Comparison of ENCODE assay signal across 22 mouse cellular contexts in genomic region chr7:128543148-128543855, GRCm38 (mm10). TPM values are rescaled to one million over a fixed set of nuclear protein-coding genes. Genes with fewer than 3 reads are reported as not detected.
A peak's percentile ranks its signal among the peaks of the same experiment; 100 is the strongest.
DNase-seq lines count a peak whose midpoint lies in the region; ATAC-seq and TF ChIP-seq lines count a peak whose summit lies in the region.
"Had no signal": no experiment of that assay in that cellular context is flagged by ENCODE, and none has a peak within 500 bp of the region (broad histone marks: within the 10 kb centered on the region; RNA-seq: fewer than 3 reads in every experiment).

No protein-coding gene starts in this region.

- WGBS in heart, postnatal 0 days = 70% methylated on average over 14 of the region's 14 CpGs
- 33% methylated on average over 14 of the region's 14 CpGs for WGBS in small intestine, adult 2 months
- WGBS in forebrain, embryonic 14.5 days = 81% methylated on average over 14 of the region's 14 CpGs

- TF ChIP-seq RAD21 in MEL (IDR thresholded peaks at IDR 0.05; ENCODE audit: low read depth, low read length) = no peak

- no peak overlapping the region for H3K9ac ChIP-seq in heart, postnatal 0 days (replicated peaks; ENCODE audit: low read depth, low read length)
- H3K9ac ChIP-seq in MEL (ENCODE audit: control insufficient read depth, low read depth, low read length, poor library complexity, severe bottlenecking) = no peak overlapping the region
- no peak overlapping the region for H3K9ac ChIP-seq in forebrain, embryonic 14.5 days (ENCODE audit: low read length)
- H3K9ac ChIP-seq: hindbrain, embryonic 13.5 days; limb, embryonic 12.5 days; lung, embryonic 14.5 days had no signal

- peaks cover 49% of the 10 kb centered on the region for H3K4me1 ChIP-seq in heart, postnatal 0 days (ENCODE audit: control insufficient read depth, insufficient read depth)
- H3K4me1 ChIP-seq in MEL (ENCODE audit: control insufficient read depth in 1 of 2, insufficient read depth in 2 of 2, low read length in 2 of 2) = no peaks in the 10 kb centered on the region
- H3K4me1 ChIP-seq in small intestine, adult 2 months (ENCODE audit: control insufficient read depth, insufficient read depth, insufficient read length, low read length) = peaks cover 29% of the 10 kb centered on the region
- no peaks in the 10 kb centered on the region for H3K4me1 ChIP-seq in forebrain, embryonic 14.5 days (ENCODE audit: control insufficient read depth, insufficient read depth, low read length)

- H3K27me3 ChIP-seq in heart, postnatal 0 days (ENCODE audit: control insufficient read depth, insufficient read depth, low read length) = no peaks in the 10 kb centered on the region
- no peaks in the 10 kb centered on the region for H3K27me3 ChIP-seq in MEL (ENCODE audit: control insufficient read depth in 1 of 2, insufficient read depth in 2 of 2, low read length in 2 of 2)
- no peaks in the 10 kb centered on the region for H3K27me3 ChIP-seq in small intestine, adult 2 months (ENCODE audit: control insufficient read depth, insufficient read depth, low read length)
- H3K27me3 ChIP-seq in forebrain, embryonic 14.5 days (replicated peaks; ENCODE audit: control insufficient read depth, insufficient read depth, low read length) = no peaks in the 10 kb centered on the region
- H3K27me3 ChIP-seq: limb, embryonic 12.5 days; Patski had no signal

- TF ChIP-seq EP300 in heart, postnatal 0 days (IDR thresholded peaks at IDR 0.05; ENCODE audit: low read depth) = no peak
- no peak for TF ChIP-seq EP300 in MEL (IDR thresholded peaks at IDR 0.05; ENCODE audit: low read depth in 1 of 2, low read length in 2 of 2)

- ATAC-seq in heart, postnatal 0 days (ENCODE audit: insufficient read depth, low read depth) = no peak
- ATAC-seq in forebrain, embryonic 14.5 days = no peak
- ATAC-seq: forebrain, embryonic 16.5 days; Patski had no signal

- peak; percentile 22 for DNase-seq in adrenal gland, adult 2 months
- no peak for DNase-seq in adrenal gland, adult (ENCODE audit: inconsistent age in 2 of 2, low spot score in 1 of 2)
- DNase-seq in heart, postnatal 0 days (ENCODE audit: low spot score) = peak; percentile 2
- DNase-seq in heart, adult 18-20 months = no peak
- DNase-seq in MEL (ENCODE audit: low read depth, low spot score) = no peak
- DNase-seq in forebrain, embryonic 14.5 days (ENCODE audit: low spot score) = no peak
- no peak for DNase-seq in adrenal gland, postnatal 14 days
- DNase-seq: cerebellum, adult 11 months; cerebellum, postnatal 36 days; kidney, adult 11 months; kidney, postnatal 25 days; lung, embryonic 14.5 days; right cerebral cortex, postnatal 25 days; thymus, postnatal 4 days had no signal

- H3K9me3 ChIP-seq in heart, postnatal 0 days (replicated peaks; ENCODE audit: control insufficient read depth, low read length) = no peaks in the 10 kb centered on the region
- H3K9me3 ChIP-seq in MEL (replicated peaks; ENCODE audit: insufficient read depth, low read length) = no peaks in the 10 kb centered on the region
- H3K9me3 ChIP-seq in forebrain, embryonic 14.5 days (replicated peaks; ENCODE audit: control insufficient read depth, low read length) = no peaks in the 10 kb centered on the region
- H3K9me3 ChIP-seq: embryonic facial prominence, embryonic 10.5 days; hindbrain, embryonic 13.5 days; limb, embryonic 12.5 days had no signal

- no peak for TF ChIP-seq POLR2A in MEL (IDR thresholded peaks at IDR 0.05; ENCODE audit: control insufficient read depth in 1 of 2, insufficient read depth in 1 of 2, low read depth in 1 of 2, low read length in 2 of 2, poor library complexity in 1 of 2)
- no peak for TF ChIP-seq POLR2A in small intestine, adult 2 months (IDR thresholded peaks at IDR 0.05; ENCODE audit: low read depth, low read length)

- peaks cover 79% of the 10 kb centered on the region for H3K36me3 ChIP-seq in heart, postnatal 0 days (replicated peaks; ENCODE audit: control insufficient read depth, insufficient read depth, low read length)
- peaks cover 0 to 3% of the 10 kb centered on the region in 2 experiments; a peak in 2 of 4 replicates for H3K36me3 ChIP-seq in MEL (ENCODE audit: control insufficient read depth in 1 of 2, insufficient read depth in 2 of 2, low read length in 2 of 2)
- H3K36me3 ChIP-seq in small intestine, adult 2 months (ENCODE audit: control insufficient read depth, insufficient read depth, low read length) = peaks cover 54% of the 10 kb centered on the region
- no peaks in the 10 kb centered on the region for H3K36me3 ChIP-seq in forebrain, embryonic 14.5 days (ENCODE audit: control insufficient read depth, insufficient read depth, low read length)
- H3K36me3 ChIP-seq: hindbrain, embryonic 13.5 days had no signal

- peak overlapping the region; percentile 96; the same call in 1 of the 2 replicates for H3K27ac ChIP-seq in heart, postnatal 0 days (ENCODE audit: low read depth)
- no peak overlapping the region for H3K27ac ChIP-seq in MEL (ENCODE audit: control insufficient read depth, low read depth, low read length)
- H3K27ac ChIP-seq in small intestine, adult 2 months (ENCODE audit: insufficient read depth, low read depth, low read length) = peak overlapping the region; percentile 57
- no peak overlapping the region for H3K27ac ChIP-seq in forebrain, embryonic 14.5 days (ENCODE audit: low read depth, low read length)
- H3K27ac ChIP-seq: hindbrain, embryonic 13.5 days; limb, embryonic 12.5 days; macrophage had no signal

- no peak overlapping the region for H3K4me3 ChIP-seq in heart, postnatal 0 days (ENCODE audit: low read depth, low read length)
- H3K4me3 ChIP-seq in MEL (ENCODE audit: control insufficient read depth in 1 of 2, insufficient read depth in 1 of 2, low read depth in 2 of 2, low read length in 2 of 2) = no peak overlapping the region
- no peak overlapping the region for H3K4me3 ChIP-seq in small intestine, adult 2 months (ENCODE audit: low read depth, low read length)
- no peak overlapping the region for H3K4me3 ChIP-seq in forebrain, embryonic 14.5 days (ENCODE audit: low read depth, low read length)
- H3K4me3 ChIP-seq: embryonic facial prominence, embryonic 10.5 days; hindbrain, embryonic 13.5 days; limb, embryonic 12.5 days had no signal

- no peaks in the 10 kb centered on the region for H3K79me2 ChIP-seq in MEL (ENCODE audit: control insufficient read depth, insufficient read depth, low read length, poor library complexity)

- TF ChIP-seq CTCF in heart, postnatal 0 days (IDR thresholded peaks at IDR 0.05; ENCODE audit: low read depth) = no peak
- TF ChIP-seq CTCF in MEL (IDR thresholded peaks at IDR 0.05 in 2 of 3, conservative IDR thresholded peaks at IDR 0.05 in 1 of 3; ENCODE audit: control insufficient read depth in 1 of 3, insufficient read depth in 1 of 3, low read depth in 2 of 3, low read length in 3 of 3, poor library complexity in 1 of 3, severe bottlenecking in 1 of 3) = no peak
- TF ChIP-seq CTCF in small intestine, adult 2 months (IDR thresholded peaks at IDR 0.05; ENCODE audit: extremely low read depth, insufficient read length, insufficient replicate concordance, low read depth, low read length) = no peak; the same call in 1 of the 2 replicates

- no peak overlapping the region for H3K4me2 ChIP-seq in heart, postnatal 0 days (ENCODE audit: low read depth, low read length)
- H3K4me2 ChIP-seq in forebrain, embryonic 14.5 days (ENCODE audit: low read length) = no peak overlapping the region
- H3K4me2 ChIP-seq: hindbrain, embryonic 13.5 days; limb, embryonic 12.5 days; lung, embryonic 14.5 days; midbrain, embryonic 11.5 days had no signal

TF ChIP-seq in MEL, 35 proteins besides CTCF, POLR2A, EP300 and RAD21:
- no peak for TF ChIP-seq ZC3H11A (IDR thresholded peaks at IDR 0.05; ENCODE audit: low read depth, low read length)
- TF ChIP-seq TCF12 (IDR thresholded peaks at IDR 0.05; ENCODE audit: low read depth, low read length) = 0 out of 2 replicates have a peak, but pooled peaks have one; percentile 22

RNA-seq across cellular contexts. Expression of gene Bag3, which starts 19.9 kb away (rescaled TPM):
- total RNA-seq in adrenal gland, adult 2 months (2021) = 100 to 1,000 TPM; 143 to 425 TPM
- polyA plus RNA-seq in adrenal gland, adult 2 months (2012; rRNA removed) = 196 and 360 TPM in 2 replicates
- total RNA-seq in heart, postnatal 0 days (2014; rRNA removed; ENCODE audit: low replicate concordance) = 60.3 and 75.3 TPM in 2 replicates
- 43.8 and 46.3 TPM in 2 replicates for polyA plus RNA-seq in heart, postnatal 0 days (2015; fragmentation: Nextera tagmentation; extraction: Ambion mirVana)
- 100 to 1,000 TPM; 298 to 330 TPM for total RNA-seq in heart, adult 18-20 months (2021)
- total RNA-seq in MEL (2012; rRNA removed) = 5.1 and 5.8 TPM in 2 replicates
- polyA plus RNA-seq in MEL (2012; ENCODE audit: insufficient read depth in 1 of 2, insufficient read length in 2 of 2, low read depth in 1 of 2, low replicate concordance in 2 of 2, missing spikeins in 1 of 2) = 10 to 100 TPM in 1 of 2 experiments, not detected in 1; 13.4 TPM
- 25.0 and 32.8 TPM in 2 replicates for polyA plus RNA-seq in small intestine, adult 2 months (2012; rRNA removed)
- polyA plus RNA-seq in forebrain, embryonic 14.5 days (2014; fragmentation: Nextera tagmentation; extraction: Ambion mirVana) = 1.4 and 1.7 TPM in 2 replicates
- total RNA-seq in adrenal gland, postnatal 14 days (2021) = 129 and 192 TPM in 2 replicates

Comparison
In these comparisons a context has a peak if more than half of its experiments do, and no peak if none do; other contexts are left out.
1. DNase-seq: peak in adrenal gland, adult 2 months (single experiment) and heart, postnatal 0 days (single experiment); none in adrenal gland, adult (0 of 2), heart, adult 18-20 months (0 of 2), MEL (single experiment), forebrain, embryonic 14.5 days (single experiment) and adrenal gland, postnatal 14 days (single experiment).
2. H3K27ac ChIP-seq: peak in heart, postnatal 0 days (single experiment) and small intestine, adult 2 months (single experiment); none in MEL (single experiment) and forebrain, embryonic 14.5 days (single experiment).